ENCODE assay signal across 8 mouse cellular contexts in the genomic region with DNA sequence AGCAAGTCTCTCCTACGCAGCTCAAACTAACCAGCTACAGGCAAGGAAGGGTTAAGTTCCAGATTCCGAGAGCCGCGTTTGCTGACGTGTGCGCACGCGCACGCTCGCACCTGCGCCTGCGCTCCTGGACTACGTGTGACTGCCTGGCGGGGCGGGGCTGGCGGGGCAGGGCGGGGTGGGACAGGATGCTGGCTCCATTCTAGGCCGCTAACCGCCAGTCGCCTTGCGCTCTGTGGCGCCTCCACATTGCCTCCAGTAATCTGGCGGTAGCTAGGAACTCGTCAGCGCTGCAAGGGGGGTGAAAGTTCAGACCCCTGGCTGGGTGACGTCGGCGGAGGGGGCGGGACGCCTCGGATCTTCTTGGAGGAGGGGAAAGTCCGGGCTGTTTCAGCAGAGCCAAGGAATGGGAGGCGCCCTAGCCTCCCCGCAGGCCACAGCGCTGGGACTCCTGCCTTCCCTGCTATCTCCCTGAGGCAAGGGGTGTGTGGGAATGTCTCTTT. TPM values are rescaled to one million over a fixed set of nuclear protein-coding genes. Genes with fewer than 3 reads are reported as not detected.
DNase-seq lines count a peak whose midpoint lies in the region; ATAC-seq lines count a peak whose summit lies in the region.

No protein-coding gene starts in this region.

- peak; percentile 96 to 98 for DNase-seq in adrenal gland, adult (ENCODE audit: inconsistent age in 2 of 2, low spot score in 1 of 2)
- peak; percentile 92 for DNase-seq in embryo, embryonic 10.5 days (ENCODE audit: low spot score)
- DNase-seq in gastrocnemius, postnatal 14 days = peak; percentile 95
- DNase-seq in left cerebral cortex, postnatal 10 days (ENCODE audit: extremely low spot score in 1 of 2, low spot score in 2 of 2) = peak; percentile 83 to 95
- peak; percentile 89 for DNase-seq in right cerebral cortex, postnatal 25 days
- peak; percentile 92 for DNase-seq in urinary bladder, postnatal 4 days (ENCODE audit: low spot score in 2 of 2)

- ATAC-seq in inflammation-experienced regulatory T-cells, adult 6 months = peak; percentile 98
- ATAC-seq in megakaryocyte-erythroid progenitor cell, adult 5-6 weeks (replicated peaks; ENCODE audit: low FRiP score, low TSS enrichment, poor library complexity, severe bottlenecking) = peak; percentile 100

- intact Hi-C loops in gastrocnemius, postnatal 14 days (cut with DNase I; ENCODE audit: low total_unique reads) = no loop called here
- intact Hi-C loops in left cerebral cortex, postnatal 10 days (cut with DNase I) = loop anchor here (5.0 kb wide), 1 partner anchor 44 kb away; no protein-coding TSS in a partner anchor

RNA-seq across cellular contexts. Expression of a gene that starts 29.6 kb away (rescaled TPM):
- 100 to 1,000 TPM; 122 to 125 TPM for total RNA-seq in gastrocnemius, postnatal 14 days (2021)
- polyA plus RNA-seq in inflammation-experienced regulatory T-cells, adult 6 months (2017; shearing (Covaris generic)) = 10 to 100 TPM; 27.7 to 35.2 (median 34.4) TPM
- 100 to 1,000 TPM; 279 to 291 TPM for total RNA-seq in left cerebral cortex, postnatal 10 days (2021)
- total RNA-seq in megakaryocyte-erythroid progenitor cell, adult 5-6 weeks (2014; fragmentation: Nextera tagmentation) = 121 and 164 TPM in 2 replicates
- 120 and 151 TPM in 2 replicates for total RNA-seq in megakaryocyte-erythroid progenitor cell, adult 5-6 weeks (2017)

Comparison
In these comparisons a context has a peak if more than half of its experiments do, and no peak if none do; other contexts are left out.
1. Peak in every context shown above with its lines: DNase-seq and ATAC-seq.